Mouse (Mus musculus): Measurements from ENCODE around the gene Lpp. TPM values are rescaled to one million over a fixed set of nuclear protein-coding genes. Genes with fewer than 3 reads are reported as not detected.

The Lpp gene
- total and polyA plus RNA-seq, 2 experiments from 2014 or later = 7.9 to 15.9 TPM

- WGBS = 87% methylated on average over 2 of the region's 2 CpGs
- Histone ChIP-seq H3K4me2 (ENCODE audit: low read depth, low read length, poor library complexity, severe bottlenecking) (peak overlapping the region; percentile 93; the same call in 1 of the 2 replicates), H3K9me3 (ENCODE audit: low read length) (no peaks in the 10 kb centered on the region), H3K4me1 (ENCODE audit: insufficient read depth, low read length) (peaks cover 6% of the 10 kb centered on the region; the same call in 1 of the 2 replicates), H3K9ac (replicated peaks; ENCODE audit: low read length, poor library complexity, severe bottlenecking) (no peak overlapping the region), H3K4me3 (ENCODE audit: low read depth, low read length) (no peak overlapping the region), H3K36me3 (ENCODE audit: insufficient read depth, low read length) (no peaks in the 10 kb centered on the region), H3K27ac (ENCODE audit: low read depth, low read length) (no peak overlapping the region), H3K27me3 (ENCODE audit: insufficient read depth, low read length) (no peaks in the 10 kb centered on the region)
- DNase-seq (ENCODE audit: low spot score) = no peak
- TF ChIP-seq CTCF (IDR thresholded peaks at IDR 0.05) = no peak
- ATAC-seq (ENCODE audit: low FRiP score) = no peak
Measured at GRCm38 (mm10) chr16:24395100-24395499, 1.8 kb downstream of the Lpp start.

GRCm38 (mm10) chr16:24396504-24396903 lies 3.2 kb downstream of the Lpp start:
- H3K4me2 ChIP-seq (ENCODE audit: low read depth, low read length, poor library complexity, severe bottlenecking) = no peak overlapping the region
- no peaks in the 10 kb centered on the region for H3K27me3 ChIP-seq (ENCODE audit: insufficient read depth, low read length)
- H3K36me3 ChIP-seq (ENCODE audit: insufficient read depth, low read length) = no peaks in the 10 kb centered on the region
- 93% methylated on average over 7 of the region's 7 CpGs for WGBS
- DNase-seq (ENCODE audit: low spot score) = no peak
- no peak for ATAC-seq (ENCODE audit: low FRiP score)
- H3K9ac ChIP-seq (replicated peaks; ENCODE audit: low read length, poor library complexity, severe bottlenecking) = no peak overlapping the region
- H3K4me1 ChIP-seq (ENCODE audit: insufficient read depth, low read length) = peaks cover 6% of the 10 kb centered on the region; the same call in 1 of the 2 replicates
- H3K4me3 ChIP-seq (ENCODE audit: low read depth, low read length) = no peak overlapping the region
- no peak overlapping the region for H3K27ac ChIP-seq (ENCODE audit: low read depth, low read length)
- no peak for TF ChIP-seq CTCF (IDR thresholded peaks at IDR 0.05)
- H3K9me3 ChIP-seq (ENCODE audit: low read length) = peaks cover 4% of the 10 kb centered on the region; the same call in 1 of the 2 replicates

GRCm38 (mm10) chr16:24398476-24398875 lies 5.2 kb downstream of the Lpp start:
- WGBS = 80% methylated on average over 4 of the region's 4 CpGs
- no peak for TF ChIP-seq CTCF (IDR thresholded peaks at IDR 0.05)
- peaks cover 6% of the 10 kb centered on the region; the same call in 1 of the 2 replicates for H3K4me1 ChIP-seq (ENCODE audit: insufficient read depth, low read length)

GRCm38 (mm10) chr16:24398893-24399292 lies 5.6 kb downstream of the Lpp start:
- 88% methylated on average over 3 of the region's 3 CpGs for WGBS

More at GRCm38 (mm10) chr16:24398476-24398875, 5.2 kb downstream of the Lpp start:
- no peak overlapping the region for H3K4me2 ChIP-seq (ENCODE audit: low read depth, low read length, poor library complexity, severe bottlenecking)
- H3K9me3 ChIP-seq (ENCODE audit: low read length) = peaks cover 4% of the 10 kb centered on the region; the same call in 1 of the 2 replicates
- H3K36me3 ChIP-seq (ENCODE audit: insufficient read depth, low read length) = no peaks in the 10 kb centered on the region
- DNase-seq (ENCODE audit: low spot score) (no peak), ATAC-seq (ENCODE audit: low FRiP score) (no peak)
- no peak overlapping the region for H3K4me3 ChIP-seq (ENCODE audit: low read depth, low read length)
- H3K9ac ChIP-seq (replicated peaks; ENCODE audit: low read length, poor library complexity, severe bottlenecking) = no peak overlapping the region
- H3K27ac ChIP-seq (ENCODE audit: low read depth, low read length) = no peak overlapping the region
- H3K27me3 ChIP-seq (ENCODE audit: insufficient read depth, low read length) = no peaks in the 10 kb centered on the region

GRCm38 (mm10) chr16:24399524-24399923 lies 6.2 kb downstream of the Lpp start:
- 82% methylated on average over 5 of the region's 5 CpGs for whole genome bisulfite sequencing
- no peak for ATAC-seq (ENCODE audit: low FRiP score)

More at GRCm38 (mm10) chr16:24398893-24399292, 5.6 kb downstream of the Lpp start:
- no peaks in the 10 kb centered on the region for H3K36me3 ChIP-seq (ENCODE audit: insufficient read depth, low read length)
- TF ChIP-seq CTCF (IDR thresholded peaks at IDR 0.05) = no peak
- no peak overlapping the region for H3K27ac ChIP-seq (ENCODE audit: low read depth, low read length)
- peaks cover 4% of the 10 kb centered on the region; the same call in 1 of the 2 replicates for H3K9me3 ChIP-seq (ENCODE audit: low read length)
- DNase-seq (ENCODE audit: low spot score) (no peak), ATAC-seq (ENCODE audit: low FRiP score) (no peak)
- peaks cover 6% of the 10 kb centered on the region; the same call in 1 of the 2 replicates for H3K4me1 ChIP-seq (ENCODE audit: insufficient read depth, low read length)
- no peak overlapping the region for H3K9ac ChIP-seq (replicated peaks; ENCODE audit: low read length, poor library complexity, severe bottlenecking)
- H3K27me3 ChIP-seq (ENCODE audit: insufficient read depth, low read length) = no peaks in the 10 kb centered on the region
- no peak overlapping the region for H3K4me2 ChIP-seq (ENCODE audit: low read depth, low read length, poor library complexity, severe bottlenecking)
- H3K4me3 ChIP-seq (ENCODE audit: low read depth, low read length) = no peak overlapping the region

GRCm38 (mm10) chr16:24400776-24401175 lies 7.5 kb downstream of the Lpp start:
- 93% methylated on average over 2 of the region's 2 CpGs for WGBS
- Histone ChIP-seq H3K4me3 (ENCODE audit: low read depth, low read length) (no peak overlapping the region), H3K4me2 (ENCODE audit: low read depth, low read length, poor library complexity, severe bottlenecking) (no peak overlapping the region), H3K27ac (ENCODE audit: low read depth, low read length) (no peak overlapping the region), H3K4me1 (ENCODE audit: insufficient read depth, low read length) (no peaks in the 10 kb centered on the region), H3K36me3 (ENCODE audit: insufficient read depth, low read length) (no peaks in the 10 kb centered on the region), H3K9me3 (ENCODE audit: low read length) (peaks cover 4% of the 10 kb centered on the region; the same call in 1 of the 2 replicates), H3K27me3 (ENCODE audit: insufficient read depth, low read length) (no peaks in the 10 kb centered on the region), H3K9ac (replicated peaks; ENCODE audit: low read length, poor library complexity, severe bottlenecking) (no peak overlapping the region)
- TF ChIP-seq CTCF (IDR thresholded peaks at IDR 0.05) = no peak
- no peak for ATAC-seq (ENCODE audit: low FRiP score)
- no peak for DNase-seq (ENCODE audit: low spot score)

More at GRCm38 (mm10) chr16:24399524-24399923, 6.2 kb downstream of the Lpp start:
- TF ChIP-seq CTCF (IDR thresholded peaks at IDR 0.05) = peak; percentile 21
- H3K4me3 ChIP-seq (ENCODE audit: low read depth, low read length) = no peak overlapping the region
- H3K27ac ChIP-seq (ENCODE audit: low read depth, low read length) = no peak overlapping the region
- no peak overlapping the region for H3K9ac ChIP-seq (replicated peaks; ENCODE audit: low read length, poor library complexity, severe bottlenecking)
- H3K4me1 ChIP-seq (ENCODE audit: insufficient read depth, low read length) = peaks cover 1% of the 10 kb centered on the region; the same call in 1 of the 2 replicates
- H3K36me3 ChIP-seq (ENCODE audit: insufficient read depth, low read length) = no peaks in the 10 kb centered on the region
- H3K9me3 ChIP-seq (ENCODE audit: low read length) = peaks cover 4% of the 10 kb centered on the region; the same call in 1 of the 2 replicates
- no peak overlapping the region for H3K4me2 ChIP-seq (ENCODE audit: low read depth, low read length, poor library complexity, severe bottlenecking)
- no peaks in the 10 kb centered on the region for H3K27me3 ChIP-seq (ENCODE audit: insufficient read depth, low read length)
- no peak for DNase-seq (ENCODE audit: low spot score)
